Mouse (Mus musculus) hindlimb bud, embryonic 11.5 days (tissue): ENCODE measurements around the gene Schip1.

Source experiments
- DNase-seq: peaks from one replicate; pipeline ENCODE4 v3.0.0-alpha.2; 2012; ENCODE audit warnings: low read depth, low spot score; ENCODE audit errors: extremely low spot score

The Schip1 gene

GRCm38 (mm10) chr3:68542944-68543501 is 478.4 kb downstream of the Schip1 start:
- DNase-seq, result peak; percentile 14

GRCm38 (mm10) chr3:68544811-68545210 is 480.2 kb downstream of the Schip1 start:
- no peak for DNase-seq

GRCm38 (mm10) chr3:68545898-68546297 is 481.3 kb downstream of the Schip1 start:
- no peak for DNase-seq

GRCm38 (mm10) chr3:68555087-68555662 is 490.6 kb downstream of the Schip1 start:
- no peak for DNase-seq

- no peak for DNase-seq
These were observed 492.3 kb downstream of the Schip1 start for GRCm38 (mm10) chr3:68556891-68557290.

GRCm38 (mm10) chr3:68558744-68559143 is 494.1 kb downstream of the Schip1 start:
- DNase-seq, result no peak

GRCm38 (mm10) chr3:68560057-68560456 is 495.5 kb downstream of the Schip1 start:
- no peak for DNase-seq

GRCm38 (mm10) chr3:68562838-68563237 is 498.2 kb downstream of the Schip1 start:
- no peak for DNase-seq

- no peak for DNase-seq
These were observed 499.3 kb downstream of the Schip1 start for GRCm38 (mm10) chr3:68563922-68564321.

- no peak for DNase-seq
These were observed 500.5 kb downstream of the Schip1 start for GRCm38 (mm10) chr3:68564978-68565674.

GRCm38 (mm10) chr3:68565675-68566055 is 501.1 kb downstream of the Schip1 start:
- DNase-seq, result no peak

- DNase-seq, result no peak
These were observed 503.0 kb downstream of the Schip1 start for GRCm38 (mm10) chr3:68567581-68567980.

- no peak for DNase-seq
These were observed 503.5 kb downstream of the Schip1 start for GRCm38 (mm10) chr3:68568149-68568548.

- no peak for DNase-seq
These were observed 504.1 kb downstream of the Schip1 start for GRCm38 (mm10) chr3:68568716-68569115.

GRCm38 (mm10) chr3:68570319-68570718 is 505.7 kb downstream of the Schip1 start:
- DNase-seq, result no peak

- no peak for DNase-seq
These were observed 507.9 kb downstream of the Schip1 start for GRCm38 (mm10) chr3:68572249-68573225.

GRCm38 (mm10) chr3:68573226-68573624 is 508.6 kb downstream of the Schip1 start:
- DNase-seq, result no peak

GRCm38 (mm10) chr3:68574097-68574496 is 509.5 kb downstream of the Schip1 start:
- DNase-seq, result no peak

- no peak for DNase-seq
These were observed 510.0 kb downstream of the Schip1 start for GRCm38 (mm10) chr3:68574565-68574964.

GRCm38 (mm10) chr3:68575636-68576340 is 511.2 kb downstream of the Schip1 start:
- no peak for DNase-seq

GRCm38 (mm10) chr3:68576431-68576830 is 511.8 kb downstream of the Schip1 start:
- DNase-seq, result no peak
